ENCODE assay signal across 9 mouse cellular contexts in the genomic region with DNA sequence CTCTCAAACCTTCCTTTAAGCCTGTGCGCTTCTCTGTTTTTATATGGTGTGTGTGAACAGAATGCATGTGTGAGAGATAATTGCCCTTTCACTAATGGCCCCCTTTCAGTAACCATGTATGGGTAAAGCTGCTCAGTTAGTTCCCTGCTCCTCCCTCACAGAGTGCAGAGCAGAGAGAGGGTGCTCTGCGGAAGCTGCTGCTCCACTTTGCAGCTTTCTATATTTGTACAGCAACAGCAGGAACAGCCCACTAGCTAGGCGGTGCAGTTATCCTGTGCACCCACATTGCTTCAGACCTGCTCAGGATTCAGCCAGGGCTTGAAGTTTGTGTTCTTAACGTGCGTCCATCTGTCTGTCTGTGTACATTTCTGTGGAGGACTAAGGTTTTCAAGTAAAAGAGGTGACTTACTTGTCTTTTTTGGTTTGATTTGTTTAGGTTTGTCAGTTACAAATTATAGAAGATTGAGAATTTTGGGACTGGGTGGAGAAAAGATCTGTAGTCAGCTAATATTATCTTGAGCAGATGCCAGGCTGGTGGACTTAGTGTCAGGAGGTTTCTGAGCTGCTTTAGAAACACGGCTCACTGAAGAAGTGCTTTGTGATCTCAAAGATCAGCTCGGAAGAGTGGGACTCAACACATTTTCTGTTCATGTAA. TPM values are rescaled to one million over a fixed set of nuclear protein-coding genes. Genes with fewer than 3 reads are reported as not detected.
DNase-seq lines count a peak whose midpoint lies in the region; ATAC-seq lines count a peak whose summit lies in the region.
"Had no signal": no experiment of that assay in that cellular context is flagged by ENCODE, and none has a peak within 500 bp of the region (broad histone marks: within the 10 kb centered on the region; RNA-seq: fewer than 3 reads in every experiment).

No protein-coding gene starts in this region.

- peak; percentile 17 for DNase-seq in adrenal gland, postnatal 14 days
- DNase-seq in adrenal gland, adult 8-10 months, result no peak
- peak; percentile 24 for DNase-seq in urinary bladder, postnatal 14 days (ENCODE audit: low spot score)
- DNase-seq in urinary bladder, postnatal 25 days (ENCODE audit: low spot score), result no peak
- peak; percentile 78 to 85 for DNase-seq in left cerebral cortex, postnatal 14 days (ENCODE audit: low spot score in 2 of 2)
- DNase-seq in naive thymus-derived CD4-positive, alpha-beta T cell, adult 2 months (ENCODE audit: low read depth), result peak; percentile 26

- H3K4me3 ChIP-seq in heart, embryonic 16.5 days (ENCODE audit: low read length), result peak overlapping the region; percentile 45
- H3K4me3 ChIP-seq: embryonic facial prominence, embryonic 12.5 days had no signal

- intact Hi-C loops in left cerebral cortex, postnatal 14 days (cut with DNase I), result loop anchor here (10.0 kb wide), 1 partner anchor 90 kb away; no protein-coding TSS in a partner anchor

- H3K9me3 ChIP-seq in heart, embryonic 16.5 days (replicated peaks; ENCODE audit: control insufficient read depth, low read length), result no peaks in the 10 kb centered on the region
- H3K9me3 ChIP-seq: embryonic facial prominence, embryonic 12.5 days had no signal

- no peaks in the 10 kb centered on the region for H3K36me3 ChIP-seq in heart, embryonic 16.5 days (ENCODE audit: control insufficient read depth, insufficient read depth)
- H3K36me3 ChIP-seq: embryonic facial prominence, embryonic 12.5 days had no signal

- WGBS in heart, embryonic 16.5 days, result 25% methylated on average over 7 of the region's 7 CpGs

- peak overlapping the region; percentile 64 for H3K4me2 ChIP-seq in heart, embryonic 16.5 days (ENCODE audit: low read depth, low read length)
- H3K4me2 ChIP-seq: embryonic facial prominence, embryonic 12.5 days had no signal

- H3K4me1 ChIP-seq in heart, embryonic 16.5 days (ENCODE audit: control insufficient read depth, insufficient read depth, low read length), result peaks cover 17% of the 10 kb centered on the region

- H3K27ac ChIP-seq in heart, embryonic 16.5 days (ENCODE audit: low read length), result peak overlapping the region; percentile 94
- H3K27ac ChIP-seq: embryonic facial prominence, embryonic 12.5 days had no signal

- H3K27me3 ChIP-seq in heart, embryonic 16.5 days (ENCODE audit: control insufficient read depth, insufficient read depth, low read length), result no peaks in the 10 kb centered on the region
- H3K27me3 ChIP-seq: embryonic facial prominence, embryonic 12.5 days had no signal

- peak; percentile 95 for ATAC-seq in heart, embryonic 16.5 days (replicated peaks; ENCODE audit: extremely low read depth, insufficient read depth, low FRiP score)
- no peak for ATAC-seq in erythroid progenitor cell, adult 5-6 weeks (replicated peaks; ENCODE audit: low FRiP score, poor library complexity, severe bottlenecking)

- peak overlapping the region; percentile 60 for H3K9ac ChIP-seq in heart, embryonic 16.5 days (ENCODE audit: low read length)
- H3K9ac ChIP-seq: embryonic facial prominence, embryonic 12.5 days had no signal

RNA-seq across cellular contexts. Expression of a gene that starts 24.8 kb away (rescaled TPM):
- 89.9 and 97.9 TPM in 2 replicates for total RNA-seq in adrenal gland, postnatal 14 days (2021)
- total RNA-seq in adrenal gland, adult 8-10 months (2022), result 100 to 1,000 TPM in 1 of 4 experiments, 10 to 100 TPM in 3; 74.4 to 102 (median 89.7) TPM
- 100 and 108 TPM in 2 replicates for polyA plus RNA-seq in heart, embryonic 16.5 days (2015; fragmentation: Nextera tagmentation; extraction: Ambion mirVana)
- 100 to 1,000 TPM; 134 to 147 TPM for total RNA-seq in left cerebral cortex, postnatal 14 days (2021)
- 96.6 and 114 TPM in 2 replicates for total RNA-seq in erythroid progenitor cell, adult 5-6 weeks (2015; ENCODE audit: low replicate concordance)
- total RNA-seq in erythroid progenitor cell, adult 5-6 weeks (2017; ENCODE audit: low replicate concordance), result 117 and 119 TPM in 2 replicates

Comparison
In these comparisons a context has a peak if more than half of its experiments do, and no peak if none do; other contexts are left out.
1. DNase-seq: peak in adrenal gland, postnatal 14 days (single experiment), urinary bladder, postnatal 14 days (single experiment), left cerebral cortex, postnatal 14 days (2 of 2) and naive thymus-derived CD4-positive, alpha-beta T cell, adult 2 months (single experiment); none in adrenal gland, adult 8-10 months (single experiment) and urinary bladder, postnatal 25 days (single experiment).